Mouse (Mus musculus) neutrophil, adult 5-6 weeks (primary cell): Measurements from ENCODE around the gene Fbxl18. TPM values are rescaled to one million over a fixed set of nuclear protein-coding genes. Genes with fewer than 3 reads are reported as not detected.
A peak's percentile ranks its signal among the peaks of the same experiment; 100 is the strongest.

Experiments used
- ATAC-seq: fragments of 151-379, 151-347 bp; 2 replicates; pipeline ENCODE4 v1.8.0; 2017; ENCODE audit warnings: mild to moderate bottlenecking, moderate TSS enrichment; ENCODE audit not compliant: insufficient number of reproducible peaks, poor library complexity, low FRiP score, severe bottlenecking; ENCODE audit errors: extremely low read depth
- total RNA-seq: library from RNA; stranded (forward); fragments of 200-1000 nt; gene quantifications from 2 replicates; pipeline ENCODE4 v1.2.3, GENCODE M21; 2017

Gene Fbxl18
- 5.9 and 8.2 TPM in 2 replicates for total RNA-seq

DNA sequence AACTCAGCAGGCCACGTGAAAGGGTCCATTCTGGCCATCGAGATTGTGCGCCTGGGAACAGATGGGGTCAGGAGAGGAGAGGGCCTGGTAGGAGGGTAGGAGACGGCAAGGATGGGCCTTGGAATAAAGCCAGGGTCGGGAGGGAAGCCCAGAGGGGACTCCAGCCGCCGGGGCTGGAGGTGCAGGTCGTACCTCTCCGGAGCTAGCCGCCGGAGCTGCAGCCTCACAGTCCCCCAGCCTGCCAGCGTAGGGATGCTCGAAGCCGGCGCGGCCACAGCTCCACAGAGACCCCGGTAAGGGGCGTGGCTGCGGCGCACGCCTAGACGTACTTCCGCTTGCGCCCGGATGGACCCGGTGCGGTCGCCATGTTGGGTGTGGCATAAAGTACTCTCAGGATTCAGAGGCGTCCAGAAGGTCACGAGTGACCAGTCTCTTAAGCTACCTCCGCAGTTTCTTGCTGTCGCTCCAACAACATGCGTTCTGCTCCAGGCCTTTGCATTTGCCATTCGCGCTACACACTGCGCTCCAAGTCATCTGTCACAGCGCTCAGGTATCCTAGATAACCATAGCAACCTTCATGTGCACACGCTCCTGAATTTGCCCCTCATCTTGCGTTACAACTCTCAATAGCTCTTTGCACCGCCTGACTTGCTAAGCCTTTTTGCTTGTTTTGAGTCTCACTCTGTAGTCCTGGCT lies at the start of gene Fbxl18:
TSS of gene Fbxl18 (minus strand) at position 504 of the 696 bp plus-strand sequence.
- peak; percentile 87 for ATAC-seq

DNA sequence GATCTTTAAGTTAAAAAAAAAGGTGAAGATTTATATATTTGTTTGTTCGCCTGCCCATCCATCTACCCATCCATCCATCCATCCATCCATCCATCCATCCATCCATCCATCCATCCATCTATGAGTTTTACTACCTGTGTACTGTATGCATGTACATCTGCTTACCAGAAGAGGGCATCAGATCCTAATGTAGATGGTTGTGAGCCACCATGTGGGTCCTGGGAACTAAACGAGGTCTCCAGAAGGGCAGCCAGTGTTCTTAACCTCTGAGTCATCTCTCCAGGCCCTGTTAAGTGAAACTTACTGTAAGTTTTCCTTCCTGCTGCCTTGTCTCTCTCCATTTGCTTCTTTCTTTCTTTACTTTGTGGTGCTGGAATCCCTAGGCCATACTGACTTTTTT lies 45.2 kb upstream of the Fbxl18 start:
- ATAC-seq, result no peak

DNA sequence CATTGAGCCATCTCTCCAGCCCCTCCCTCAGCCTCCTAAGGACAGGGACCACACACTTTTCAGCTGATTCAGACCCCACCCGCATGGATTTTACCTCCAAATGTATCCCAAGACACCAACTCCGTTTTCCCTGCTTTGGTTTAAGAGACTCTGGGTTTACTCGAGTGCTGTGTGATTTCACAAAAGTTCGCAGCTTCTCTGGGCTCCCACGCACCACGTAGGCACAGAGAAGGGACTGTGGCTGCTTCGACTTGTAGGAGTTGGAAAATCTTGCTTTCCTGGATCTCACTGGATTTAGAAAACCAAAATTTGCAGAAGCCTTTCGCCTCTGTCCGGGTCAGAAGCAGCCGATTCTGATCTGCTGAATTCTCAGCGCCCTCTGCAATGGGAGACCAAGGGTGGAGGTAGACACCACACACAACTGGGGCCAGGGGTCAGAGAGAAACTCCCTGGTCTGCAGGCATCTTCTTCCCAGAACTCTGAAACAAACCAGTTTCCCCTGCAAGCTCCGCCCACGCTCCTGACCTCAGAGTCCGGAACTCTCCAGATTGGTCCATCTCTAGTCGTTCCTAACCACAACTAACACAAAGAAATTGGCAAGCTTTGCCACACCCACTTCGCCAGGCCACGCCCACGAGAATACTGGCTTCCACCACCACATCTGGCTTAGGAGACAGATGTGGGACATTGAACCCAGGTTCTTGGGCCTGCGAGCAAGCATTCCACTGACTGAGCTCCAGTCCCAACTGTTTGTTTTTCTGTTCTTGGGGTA lies 42.9 kb upstream of the Fbxl18 start:
- ATAC-seq, result no peak

DNA sequence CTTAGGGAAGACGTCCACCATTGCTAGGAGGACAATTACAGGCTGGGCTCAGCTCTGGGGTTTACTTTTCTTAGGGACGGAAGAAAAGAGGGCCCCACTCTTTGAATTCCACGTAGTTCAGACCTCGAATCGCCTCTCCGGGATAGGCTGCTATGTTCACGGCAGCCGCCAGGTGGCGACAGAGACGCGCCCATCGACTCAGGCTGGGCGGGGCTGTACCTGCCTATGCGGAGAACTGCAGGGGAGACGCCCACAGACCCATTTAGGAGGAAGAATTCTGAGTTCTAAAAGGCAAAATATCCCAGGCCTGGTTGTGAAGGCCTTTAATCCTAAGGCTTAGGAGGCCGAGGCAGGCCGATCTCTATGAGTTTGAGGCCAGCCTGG lies 41.1 kb upstream of the Fbxl18 start:
- peak; percentile 68 for ATAC-seq

DNA sequence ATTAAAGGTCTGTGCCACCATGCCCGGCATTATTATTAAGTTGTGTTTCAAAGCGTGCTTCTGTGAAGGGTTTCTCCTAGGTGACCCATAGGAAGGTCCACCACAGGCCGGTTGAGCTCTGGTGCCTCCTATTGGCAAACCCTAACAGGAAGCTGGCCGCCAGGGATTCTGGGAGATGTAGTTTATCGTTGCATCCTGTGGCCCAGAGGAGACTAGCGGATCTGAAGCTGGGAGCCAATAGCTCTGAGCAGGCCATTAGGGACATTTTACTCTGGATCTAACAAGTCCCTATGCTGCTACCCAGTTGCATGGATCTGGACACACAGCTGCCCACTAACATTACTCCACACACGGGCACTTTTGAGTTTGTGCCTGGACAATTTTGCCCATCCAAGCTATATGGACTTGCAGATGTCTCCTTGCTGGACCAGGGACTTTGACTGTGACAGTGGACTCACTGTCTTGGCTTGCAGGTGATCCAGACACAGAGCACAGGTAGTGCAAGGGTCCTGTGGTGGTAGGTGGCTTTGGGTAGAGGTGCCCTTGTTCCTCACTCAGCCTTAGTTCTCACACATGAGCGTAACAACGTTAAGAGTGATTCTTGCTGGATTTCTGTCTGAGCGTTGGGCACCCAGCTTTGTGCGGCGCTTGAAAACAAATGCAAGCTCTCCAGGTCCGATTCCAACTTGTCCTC lies 40.6 kb upstream of the Fbxl18 start:
- ATAC-seq, result peak; percentile 50; the same call in 1 of the 2 replicates

DNA sequence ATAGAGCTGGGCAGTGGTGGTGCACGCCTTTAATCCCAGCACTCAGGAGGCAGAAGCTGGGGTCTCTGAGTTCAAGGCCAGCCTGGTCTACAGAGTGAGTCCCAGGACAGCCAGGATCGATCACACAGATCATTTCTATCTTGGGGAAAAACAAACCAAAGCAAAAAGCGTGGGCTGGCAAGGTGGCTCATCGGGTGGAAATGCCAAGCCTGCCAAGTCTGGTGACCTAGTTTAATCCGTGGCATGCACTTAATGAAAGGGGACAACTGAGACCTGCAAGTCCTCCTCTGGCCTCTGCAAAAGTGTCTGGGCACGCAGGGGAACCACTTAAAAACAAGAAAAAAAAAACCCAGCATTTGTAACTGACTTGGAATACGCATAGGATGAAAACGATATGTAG lies 37.5 kb upstream of the Fbxl18 start:
- no peak for ATAC-seq

DNA sequence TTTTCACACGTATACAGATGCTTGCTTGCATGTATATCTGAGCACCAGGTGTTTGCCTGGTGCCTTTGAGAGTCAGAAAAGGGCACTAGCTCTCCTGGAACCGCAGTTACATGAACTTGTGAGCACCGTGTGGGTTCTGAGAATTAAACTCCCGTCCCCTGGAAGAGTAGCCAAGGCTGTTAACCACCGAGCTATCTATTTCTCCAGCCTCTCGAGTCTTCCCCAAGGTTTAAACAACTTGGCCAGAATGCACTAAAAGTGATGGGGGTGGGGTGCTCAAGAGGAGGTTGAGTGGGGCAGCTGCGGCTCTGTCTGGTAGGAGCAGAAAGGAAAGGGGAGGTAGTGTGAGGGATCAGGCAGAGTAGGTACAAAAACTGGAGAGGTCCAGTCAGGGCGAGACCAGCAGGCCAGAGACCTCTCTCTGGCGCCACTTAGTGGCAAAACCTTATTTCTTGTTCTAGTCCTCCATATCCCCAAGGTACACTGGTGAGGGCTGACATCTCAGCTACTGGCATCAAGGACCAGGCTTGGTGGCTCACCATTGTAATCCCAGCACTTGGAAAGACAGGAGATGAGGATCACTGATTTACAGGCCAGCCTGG lies 37.0 kb upstream of the Fbxl18 start:
- ATAC-seq, result peak; percentile 74

DNA sequence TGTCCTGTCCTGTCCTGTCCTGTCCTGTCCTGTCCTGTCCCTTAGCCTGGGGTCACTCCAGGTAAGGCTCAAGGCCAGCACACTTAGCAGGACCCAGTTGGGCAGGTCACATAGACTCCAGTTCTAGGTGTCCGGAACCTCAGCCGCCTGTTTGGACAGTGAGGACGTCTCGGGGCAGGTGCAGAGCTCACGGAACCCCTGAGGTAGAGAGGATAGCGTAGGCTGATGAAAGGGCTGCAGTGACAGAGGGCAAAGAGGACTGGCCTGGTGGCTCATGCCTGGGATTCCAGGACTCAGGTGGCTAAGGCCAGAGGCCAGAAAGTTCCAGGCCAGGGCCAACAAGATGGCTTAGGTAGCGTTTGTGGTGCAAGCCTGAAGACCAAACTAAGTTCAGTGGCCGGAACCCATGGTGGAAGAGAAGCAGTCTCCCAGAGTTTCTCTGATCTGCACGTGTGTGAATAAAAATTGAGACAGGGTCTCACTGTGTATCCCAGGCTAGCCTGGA lies 36.1 kb upstream of the Fbxl18 start:
- ATAC-seq, result no peak

DNA sequence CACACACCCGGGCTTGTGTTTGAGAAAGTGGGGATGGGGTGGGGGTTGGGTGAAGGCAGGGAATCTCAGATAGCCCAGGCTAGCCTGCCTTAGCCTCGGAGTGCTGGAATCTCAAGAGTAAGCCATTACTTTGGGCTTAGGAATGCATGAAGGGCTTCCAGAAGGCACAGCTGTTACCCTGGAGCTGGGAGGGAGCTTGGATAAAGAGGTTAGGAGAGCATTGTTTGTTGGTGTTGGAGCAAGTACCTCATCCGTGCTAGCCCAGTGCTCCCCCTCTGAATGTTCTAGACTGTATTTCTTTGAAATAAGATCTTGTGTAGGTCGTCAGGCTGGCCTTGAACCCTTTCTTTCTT lies 34.2 kb upstream of the Fbxl18 start:
- no peak for ATAC-seq

DNA sequence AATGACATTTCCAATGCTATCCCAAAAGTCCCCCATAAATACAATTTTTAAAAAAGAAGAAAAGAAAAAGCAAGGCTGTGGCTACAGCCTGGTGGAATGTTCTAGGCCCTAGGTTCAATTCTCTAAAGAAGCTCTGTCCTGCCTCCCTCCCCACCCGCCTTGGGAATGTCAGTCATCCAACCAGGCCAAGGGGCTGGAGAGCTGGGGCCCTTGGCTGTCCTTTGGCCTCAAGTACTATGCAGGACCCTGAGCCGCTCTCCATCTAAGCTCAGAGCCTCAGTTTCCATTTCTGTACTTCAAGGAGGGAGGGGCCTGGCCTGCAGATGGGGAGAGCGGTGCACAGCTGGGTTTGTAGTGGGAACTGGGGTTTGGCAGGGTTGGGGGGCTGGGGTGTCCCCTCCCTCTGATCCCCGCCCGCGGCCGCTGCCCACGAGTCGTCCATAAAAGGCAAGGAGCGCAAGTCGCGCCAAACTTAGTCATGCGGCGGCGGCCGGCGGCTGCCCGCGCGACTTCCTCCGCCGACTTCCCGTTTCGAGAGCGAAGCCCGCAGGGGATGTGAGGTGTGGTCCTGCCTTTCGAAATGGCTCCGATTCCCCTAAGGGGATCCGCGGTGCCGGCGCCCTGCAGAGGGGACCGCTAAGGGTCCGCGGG lies 33.7 kb upstream of the Fbxl18 start:
- ATAC-seq, result peak; percentile 64

DNA sequence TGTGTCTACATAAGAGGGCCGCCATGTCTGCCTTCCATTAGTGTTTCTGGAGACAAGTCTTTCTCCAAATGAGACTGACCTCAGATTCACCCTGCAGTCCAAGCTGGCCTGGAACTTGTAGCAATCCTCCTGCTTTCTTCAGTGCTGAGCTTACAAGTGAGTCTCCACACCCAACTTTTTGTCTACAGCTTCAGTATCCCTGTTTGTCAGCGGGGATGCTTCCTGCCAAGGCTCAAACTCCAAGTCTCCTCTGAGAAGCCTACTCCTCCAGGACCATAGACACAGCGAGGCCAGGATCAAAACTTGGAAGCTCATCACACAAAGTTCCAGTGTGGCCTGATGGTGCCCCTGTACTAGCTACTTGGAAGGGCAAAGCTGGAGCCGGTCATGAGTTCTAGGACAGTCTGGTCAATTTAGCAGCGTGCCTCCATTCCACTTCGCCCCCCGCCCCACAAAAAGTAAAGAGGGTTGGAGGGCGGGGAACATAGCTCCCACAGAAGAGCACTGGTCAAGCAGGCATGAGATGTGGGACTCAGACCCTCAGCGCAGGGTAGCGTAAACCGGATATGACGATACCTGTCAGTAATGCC lies 32.2 kb upstream of the Fbxl18 start:
- no peak for ATAC-seq

DNA sequence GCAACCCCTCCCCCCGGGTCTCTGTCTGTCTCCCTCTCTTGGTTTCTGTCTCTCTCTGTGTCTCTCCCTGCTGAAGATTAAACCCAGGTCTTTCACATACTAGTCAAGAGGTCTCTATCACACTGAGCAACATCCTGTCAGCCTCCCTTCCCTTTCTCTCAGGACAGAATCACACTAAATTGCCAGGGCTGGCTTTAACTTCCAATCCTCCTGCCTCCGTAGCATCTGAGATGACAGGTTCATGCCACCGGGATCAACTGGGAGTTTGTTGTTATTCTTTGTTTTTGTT lies 31.7 kb upstream of the Fbxl18 start:
- ATAC-seq, result no peak

DNA sequence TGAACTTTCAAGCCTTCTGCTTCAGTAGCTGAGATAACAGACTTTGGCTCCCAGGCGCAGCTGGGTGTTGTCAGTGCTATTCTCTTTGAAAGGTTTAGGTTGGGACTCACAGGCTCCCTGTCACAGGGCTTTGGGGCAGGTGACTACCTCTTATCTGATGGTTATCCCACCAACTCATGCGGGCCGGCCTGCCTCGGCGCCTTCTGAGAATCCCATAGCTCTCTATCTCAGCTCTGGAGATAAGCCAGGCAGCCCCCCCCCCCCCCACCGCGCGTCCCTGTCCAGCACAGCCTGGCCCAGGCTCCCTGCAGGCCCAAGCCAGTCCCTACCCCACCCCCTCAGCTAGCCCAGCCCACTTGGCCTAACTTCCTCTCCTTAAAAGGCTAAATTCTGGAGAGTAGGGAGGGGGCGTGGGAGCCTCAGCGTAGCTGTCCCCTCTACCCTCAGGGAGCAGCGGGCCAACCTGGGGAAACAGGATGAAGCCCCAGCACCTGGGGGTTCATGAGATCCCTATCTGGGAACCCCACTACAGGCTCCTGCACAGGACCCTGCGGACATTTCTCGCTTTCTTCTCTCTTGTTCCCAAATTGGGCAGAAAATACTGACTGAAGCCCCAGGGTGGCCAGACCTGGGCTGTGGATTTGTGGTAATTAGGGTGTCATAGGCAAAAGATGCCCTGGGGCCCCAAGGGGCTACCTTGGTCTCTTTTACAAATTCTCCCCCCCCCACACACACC lies 31.2 kb upstream of the Fbxl18 start:
- ATAC-seq, result peak; percentile 40

DNA sequence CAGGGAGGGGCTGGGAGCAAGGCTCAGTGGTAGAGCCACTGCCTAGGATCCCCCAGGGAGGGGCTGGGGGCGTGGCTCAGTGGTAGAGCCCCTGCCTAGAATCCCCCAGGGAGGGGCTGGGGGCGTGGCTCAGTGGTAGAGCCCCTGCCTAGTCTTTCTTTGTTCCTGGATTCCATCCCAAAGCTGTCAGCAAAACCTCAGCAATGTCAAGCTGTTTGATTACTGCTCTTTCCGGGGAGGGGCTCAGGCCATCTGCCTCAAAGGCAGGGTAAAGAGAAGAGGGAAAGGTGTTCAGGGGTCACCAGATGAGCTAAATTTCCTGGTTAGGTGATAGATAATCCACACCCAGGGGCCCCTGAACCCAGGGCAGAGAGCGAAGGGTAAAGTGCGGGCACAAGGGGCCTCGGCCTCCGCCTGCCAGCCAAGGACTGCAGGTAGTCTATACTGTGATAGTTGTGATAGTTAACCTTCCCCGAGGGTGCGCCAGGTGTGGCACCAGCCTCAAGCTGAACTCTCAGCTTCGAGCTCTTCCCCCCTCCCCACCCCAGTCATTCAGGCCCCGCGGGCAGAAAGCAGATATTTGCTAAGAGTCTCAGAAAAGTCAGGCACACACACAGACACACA lies 29.2 kb upstream of the Fbxl18 start:
- ATAC-seq, result no peak

DNA sequence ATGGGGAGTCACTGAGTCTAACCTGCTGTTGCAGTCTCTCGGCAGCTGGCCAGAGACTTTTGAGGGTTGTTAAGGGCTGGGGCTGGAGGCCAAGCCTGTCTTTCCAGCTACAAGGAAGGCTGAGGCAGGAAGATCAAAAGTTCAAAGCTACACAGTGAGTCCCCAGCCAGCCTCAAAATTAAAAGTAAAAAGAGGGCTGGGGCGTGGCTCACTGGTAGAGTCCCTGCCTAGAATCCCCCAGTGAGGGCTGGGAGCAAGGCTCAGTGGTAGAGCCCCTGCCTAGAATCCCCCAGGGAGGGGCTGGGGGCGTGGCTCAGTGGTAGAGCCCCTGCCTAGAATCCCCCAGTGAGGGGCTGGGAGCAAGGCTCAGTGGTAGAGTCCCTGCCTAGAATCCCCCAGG lies 28.6 kb upstream of the Fbxl18 start:
- no peak for ATAC-seq

DNA sequence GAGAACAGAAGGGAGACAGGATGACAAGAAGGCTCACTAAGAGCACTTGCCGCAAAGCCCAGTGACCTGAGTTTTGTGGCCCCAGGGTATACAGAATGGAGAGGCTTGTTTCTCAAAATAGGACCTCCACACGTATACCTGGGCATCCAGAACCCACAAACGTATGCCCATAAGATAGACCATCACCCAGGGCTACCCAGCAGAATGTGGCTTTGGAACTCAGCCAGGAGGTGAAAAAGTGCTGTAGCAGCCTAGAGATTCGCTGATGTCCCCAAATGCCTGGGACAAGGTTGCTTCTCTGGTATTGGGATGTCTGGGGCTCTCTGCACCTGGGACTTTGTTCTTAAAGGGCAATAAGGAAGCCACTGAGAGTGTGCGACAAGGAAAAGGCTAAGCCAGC lies 27.0 kb upstream of the Fbxl18 start:
- ATAC-seq, result no peak

DNA sequence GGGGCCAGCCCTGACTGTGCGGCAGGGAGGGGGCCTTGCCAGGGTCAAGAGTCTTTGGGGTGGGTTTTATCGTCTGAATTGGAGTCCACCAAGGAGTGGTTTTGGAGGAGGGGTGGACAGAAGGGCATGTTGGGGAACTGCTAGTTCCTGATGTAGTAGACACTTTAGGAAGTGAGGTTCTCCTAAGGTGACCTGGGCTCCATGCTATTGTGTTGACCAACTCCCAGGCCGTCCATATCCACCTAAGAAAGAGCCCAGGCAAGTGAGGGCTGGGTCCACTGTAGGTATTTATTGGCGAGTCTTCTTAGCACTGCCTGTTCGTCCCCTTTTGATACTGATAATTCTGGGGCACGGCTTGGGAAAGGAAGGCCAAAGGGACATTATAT lies 25.8 kb upstream of the Fbxl18 start:
- ATAC-seq, result peak; percentile 5; the same call in 1 of the 2 replicates
